26 mouse cellular contexts compared by ENCODE assay signal in genomic region chr15:12663351-12663750, GRCm38 (mm10).
"Had no signal": no experiment of that assay in that cellular context is flagged by ENCODE, and none has a peak within 500 bp of the region (broad histone marks: within the 10 kb centered on the region; RNA-seq: fewer than 3 reads in every experiment).

No protein-coding gene starts in this region.

- H3K9me3 ChIP-seq: heart, embryonic 13.5 days; heart, embryonic 15.5 days; hindbrain, embryonic 13.5 days; hindbrain, embryonic 15.5 days; intestine, embryonic 15.5 days; kidney, embryonic 15.5 days; limb, embryonic 15.5 days; liver, embryonic 12.5 days had no signal

- H3K4me3 ChIP-seq: heart, embryonic 13.5 days; heart, embryonic 15.5 days; hindbrain, embryonic 13.5 days; hindbrain, embryonic 15.5 days; intestine, embryonic 15.5 days; kidney, embryonic 15.5 days; limb, embryonic 13.5 days; limb, embryonic 15.5 days; liver, embryonic 12.5 days had no signal

- ATAC-seq: forebrain, postnatal 0 days; hindbrain, postnatal 0 days; intestine, embryonic 15.5 days; liver, embryonic 12.5 days had no signal

- DNase-seq: forebrain, postnatal 0 days; gastrocnemius, postnatal 14 days; gastrocnemius, postnatal 36 days; heart, adult 18-20 months; heart, postnatal 14 days; heart, postnatal 36 days; kidney, adult 11 months; kidney, adult 2 months; kidney, adult 9 months; kidney, postnatal 14 days; kidney, postnatal 36 days; layer of hippocampus, adult 9-11 months; layer of hippocampus, postnatal 36 days; left cerebral cortex, postnatal 4 days had no signal

- H3K4me2 ChIP-seq: heart, embryonic 11.5 days; heart, embryonic 13.5 days; heart, embryonic 15.5 days; hindbrain, embryonic 13.5 days; hindbrain, embryonic 15.5 days; intestine, embryonic 15.5 days; kidney, embryonic 15.5 days; limb, embryonic 13.5 days; limb, embryonic 15.5 days; liver, embryonic 12.5 days had no signal

- H3K9ac ChIP-seq: forebrain, postnatal 0 days; heart, embryonic 13.5 days; heart, embryonic 15.5 days; hindbrain, embryonic 13.5 days; hindbrain, embryonic 15.5 days; intestine, embryonic 15.5 days; kidney, embryonic 15.5 days; limb, embryonic 13.5 days; liver, embryonic 12.5 days had no signal

- H3K4me1 ChIP-seq: hindbrain, embryonic 15.5 days; liver, embryonic 12.5 days had no signal

- H3K27ac ChIP-seq: heart, embryonic 13.5 days; heart, embryonic 15.5 days; hindbrain, embryonic 13.5 days; hindbrain, embryonic 15.5 days; hindbrain, postnatal 0 days; intestine, embryonic 15.5 days; kidney, embryonic 15.5 days; kidney, postnatal 0 days; limb, embryonic 13.5 days; limb, embryonic 15.5 days; liver, embryonic 12.5 days had no signal

- H3K27me3 ChIP-seq: heart, embryonic 13.5 days; heart, embryonic 15.5 days; hindbrain, embryonic 13.5 days; hindbrain, embryonic 15.5 days; intestine, embryonic 15.5 days; kidney, embryonic 15.5 days; limb, embryonic 13.5 days; limb, embryonic 15.5 days; liver, embryonic 12.5 days had no signal

- H3K36me3 ChIP-seq: heart, embryonic 15.5 days; hindbrain, embryonic 13.5 days; hindbrain, embryonic 15.5 days; intestine, embryonic 15.5 days; kidney, embryonic 15.5 days; limb, embryonic 13.5 days; limb, embryonic 15.5 days; liver, embryonic 12.5 days had no signal
